Mouse (Mus musculus) CD8-positive naive resting alpha-beta T cell, adult 57 days (primary cell): ENCODE measurements around the gene Cfi. TPM values are rescaled to one million over a fixed set of nuclear protein-coding genes. Genes with fewer than 3 reads are reported as not detected.

ENCODE experiments used
- total RNA-seq: library from RNA; stranded (reverse); gene quantifications from one replicate; pipeline ENCODE4 v1.2.4, GENCODE M21; 2023

Gene Cfi
- not detected for total RNA-seq

DNA sequence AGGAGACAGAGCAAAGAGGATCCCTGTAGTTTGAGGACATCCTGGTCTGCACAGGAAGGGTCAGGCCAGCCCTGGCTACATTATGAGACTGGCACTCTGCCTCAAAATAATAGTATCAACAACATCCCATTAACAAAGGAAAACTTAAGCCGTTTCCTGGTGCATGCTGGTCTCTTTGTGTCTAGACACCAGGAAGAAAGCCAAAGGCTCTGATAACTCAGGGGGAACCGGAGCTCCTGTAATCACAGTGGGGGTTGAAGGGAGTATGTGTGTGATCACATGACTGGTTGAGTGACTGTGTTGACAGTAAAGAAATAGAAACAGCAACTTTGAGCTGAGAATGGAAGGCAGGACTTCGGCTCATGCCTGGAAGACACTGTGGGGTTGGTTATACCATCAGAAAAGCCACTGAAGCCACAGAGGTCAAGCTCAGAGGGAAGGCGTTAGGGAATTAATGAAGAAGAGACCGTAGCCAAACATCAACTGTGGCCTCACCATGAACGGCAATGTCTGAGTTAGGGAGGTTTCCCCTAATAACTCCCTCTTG lies at the start of gene Cfi:
Gene Cfi, plus strand, starts transcription at position 497 of the 547 bp plus-strand sequence.

DNA sequence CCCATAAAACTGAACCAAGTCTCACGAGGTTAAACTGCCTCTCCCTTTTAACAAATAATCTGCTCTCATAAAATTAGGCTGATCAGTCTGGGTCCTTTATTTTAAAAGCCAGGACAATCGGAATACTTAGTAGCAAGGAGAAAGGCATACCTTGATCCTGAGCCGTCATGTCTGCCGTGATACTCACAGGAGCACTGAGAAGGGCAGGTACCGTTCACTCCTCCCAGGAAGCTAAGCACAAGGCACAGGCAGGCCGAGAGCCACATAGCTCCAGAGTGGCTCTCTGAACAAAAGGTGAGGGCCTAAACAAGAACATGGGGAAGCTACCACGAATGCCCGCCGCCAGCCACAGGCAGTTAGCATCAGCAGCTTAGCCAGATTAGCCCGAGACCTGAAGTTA lies 31.9 kb upstream of the Cfi start, which contains the start of gene Lrit3:
Gene Lrit3, minus strand, starts transcription at position 266 of the 400 bp plus-strand sequence.

DNA sequence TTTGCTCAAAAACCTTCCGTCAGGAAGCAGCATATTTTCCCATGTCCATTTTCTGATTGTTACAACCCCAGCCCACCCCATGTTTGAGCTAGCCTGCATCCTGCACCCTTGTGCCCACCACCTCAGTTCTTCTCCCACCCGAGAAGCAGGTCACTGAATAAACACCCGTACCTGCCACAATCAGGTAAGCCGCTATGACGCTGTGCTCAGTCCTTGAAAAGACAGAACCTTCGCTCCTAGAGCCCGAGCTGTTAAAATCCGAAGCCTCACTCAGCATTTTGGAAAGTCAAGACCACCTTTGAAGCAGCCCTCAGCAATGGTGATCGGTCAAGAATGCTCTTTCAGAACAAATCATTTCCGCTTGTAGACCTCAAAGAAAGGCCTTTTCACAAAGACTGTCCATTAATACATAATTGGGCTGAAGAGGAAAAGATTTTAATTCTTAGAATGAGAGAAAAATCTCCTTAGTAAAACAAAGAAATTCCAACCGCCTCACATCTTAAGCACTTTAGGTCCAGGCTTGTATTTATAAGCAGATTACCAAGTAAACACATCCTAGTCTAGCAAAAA lies 13.4 kb upstream of the Cfi start, which contains the start of gene Rrh:
Gene Rrh, minus strand, starts transcription at position 382 of the 570 bp plus-strand sequence.

DNA sequence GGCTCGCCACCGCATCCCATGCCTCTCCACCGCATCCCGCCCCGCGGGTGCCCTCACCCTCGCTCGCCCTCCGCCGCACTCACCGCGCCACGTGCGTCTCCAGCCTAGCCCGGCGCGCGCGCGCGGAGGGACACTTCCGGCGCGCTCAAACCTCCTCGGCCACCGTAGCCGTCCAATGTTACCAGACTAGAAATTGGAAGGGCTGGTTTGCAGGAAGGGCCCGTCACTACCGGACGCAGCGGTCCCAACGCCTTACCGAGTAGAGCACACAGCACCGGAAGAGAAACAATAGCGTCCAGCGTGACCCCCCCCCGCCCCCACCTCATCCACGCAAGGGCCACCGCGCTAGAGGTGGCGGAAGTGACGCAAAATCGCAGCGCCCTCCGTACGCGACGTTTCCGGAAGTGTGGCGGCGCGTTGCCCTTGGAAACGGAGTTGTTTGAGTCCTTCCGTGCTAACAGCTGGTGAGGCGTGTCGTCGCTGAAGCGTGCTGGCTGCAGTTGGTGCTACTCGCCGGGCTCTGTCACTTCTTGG lies 4.6 kb upstream of the Cfi start, which contains the start of gene Gar1:
Gene Gar1, minus strand, starts transcription at position 362 of the 534 bp plus-strand sequence.

DNA sequence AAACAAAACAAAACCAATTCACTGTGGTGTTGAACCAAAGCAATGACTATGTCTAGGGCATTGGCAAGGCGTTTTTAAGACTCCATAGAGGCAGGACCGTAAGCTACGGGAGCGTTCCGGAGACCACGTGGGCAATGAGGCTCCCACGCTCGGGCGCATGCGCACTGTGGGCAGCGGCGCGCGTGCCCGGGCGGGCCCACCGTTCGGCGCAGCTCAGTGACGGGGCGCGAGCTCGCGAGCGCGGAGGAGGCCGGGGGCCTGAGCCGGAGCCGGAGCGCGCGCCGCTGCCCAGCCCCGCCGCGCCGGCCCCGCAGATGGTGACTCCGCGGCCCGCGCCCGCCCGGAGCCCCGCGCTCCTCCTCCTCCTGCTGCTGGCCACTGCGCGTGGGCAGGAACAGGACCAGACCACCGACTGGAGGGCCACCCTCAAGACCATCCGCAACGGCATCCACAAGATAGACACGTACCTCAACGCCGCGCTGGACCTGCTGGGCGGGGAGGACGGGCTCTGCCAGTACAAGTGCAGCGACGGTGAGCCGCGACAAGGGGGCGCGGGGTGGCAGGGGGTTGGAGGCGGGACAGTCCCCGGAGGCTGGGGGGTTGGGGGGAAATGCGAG lies 42.8 kb downstream of the Cfi start, which contains the start of gene Pla2g12a:
Gene Pla2g12a, plus strand, starts transcription at position 202 of the 617 bp plus-strand sequence.

DNA sequence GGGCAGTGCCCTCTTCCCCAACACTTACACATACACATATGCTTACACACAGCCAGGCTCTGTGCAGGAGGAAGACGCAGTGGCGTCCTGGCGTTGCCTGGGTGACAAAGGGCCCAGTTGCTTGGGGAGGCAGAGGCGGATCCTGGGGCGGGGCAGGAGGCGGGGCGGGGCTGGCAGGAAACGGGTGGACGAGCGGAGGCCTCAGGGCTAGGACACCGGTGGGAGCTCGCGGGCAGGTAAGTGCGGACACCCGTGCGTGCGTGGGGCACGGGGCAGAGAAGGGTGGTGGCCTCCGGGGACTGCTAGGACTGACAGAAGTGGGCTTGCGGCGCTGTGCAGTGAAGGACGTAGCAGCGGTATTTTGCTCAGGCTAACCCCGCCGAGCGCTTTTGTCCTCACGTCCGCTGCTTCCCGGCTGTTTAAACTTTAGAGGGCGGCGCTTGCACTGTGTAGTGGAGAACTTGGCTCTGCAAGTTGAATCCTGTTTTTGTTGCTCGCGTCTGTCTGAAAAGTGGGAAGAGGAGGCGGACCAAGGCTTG lies 65.7 kb downstream of the Cfi start, which contains the start of gene Casp6:
Gene Casp6, plus strand, starts transcription at position 155 of the 539 bp plus-strand sequence.

Other genes starting within 250 kb of the Cfi start
- gene Egf, start 80.6 kb upstream of the Cfi start, total RNA-seq: 4.1 TPM
- not detected for gene Lrit3, start 31.9 kb upstream of the Cfi start, total RNA-seq
- 2.7 TPM for gene Rrh, start 13.3 kb upstream of the Cfi start, total RNA-seq
- gene Gar1, start 4.5 kb upstream of the Cfi start, total RNA-seq: 82.0 TPM
- 11.1 TPM for gene Pla2g12a, start 42.7 kb downstream of the Cfi start, total RNA-seq
- gene Casp6, start 65.5 kb downstream of the Cfi start, total RNA-seq: 19.7 TPM
- gene Mcub, start 134.3 kb downstream of the Cfi start, total RNA-seq: 3.5 TPM
- gene Sec24b, start 225.7 kb downstream of the Cfi start, total RNA-seq: 121 TPM